Mouse (Mus musculus) hindbrain, embryonic 10.5 days (tissue): Measurements from ENCODE around the gene Tmtc1. TPM values are rescaled to one million over a fixed set of nuclear protein-coding genes. Genes with fewer than 3 reads are reported as not detected.

Experiments used
- DNase-seq: peaks from one replicate; pipeline ENCODE4 v3.0.0-alpha.2; 2017; ENCODE audit warnings: low spot score
- H3K27ac ChIP-seq: fragments of 300-500 bp; sonication (generic); 2 replicates; pipeline ENCODE4 v1.5.1; 2016; ENCODE audit warnings: mild to moderate bottlenecking, moderate library complexity
- H3K27me3 ChIP-seq: fragments of 300-500 bp; sonication (generic); 2 replicates; pipeline ENCODE4 v1.6.1; 2016; ENCODE audit warnings: mild to moderate bottlenecking; ENCODE audit not compliant: poor library complexity, insufficient read depth, severe bottlenecking
- H3K36me3 ChIP-seq: fragments of 300-500 bp; sonication (generic); 2 replicates; pipeline ENCODE4 v1.6.1; 2016; ENCODE audit warnings: mild to moderate bottlenecking, moderate library complexity
- H3K4me1 ChIP-seq: fragments of 300-500 bp; sonication (generic); replicated peaks from 2 replicates; pipeline ENCODE4 v1.6.1; 2016; ENCODE audit warnings: mild to moderate bottlenecking
- H3K4me3 ChIP-seq: fragments of 300-500 bp; sonication (generic); 2 replicates; pipeline ENCODE4 v1.5.1; 2016; ENCODE audit warnings: mild to moderate bottlenecking, moderate library complexity
- H3K9me3 ChIP-seq: fragments of 300-500 bp; sonication (generic); 2 replicates; pipeline ENCODE4 v1.6.1; 2016; ENCODE audit warnings: mild to moderate bottlenecking, moderate library complexity
- WGBS: fragments of 180-500 bp; shearing (Covaris S2); methylation state at CpG from one replicate; pipeline ENCODE4 v1.1.7; 2016; 5-methylcytosine and 5-hydroxymethylcytosine counted together
- polyA plus RNA-seq: library from polyadenylated mRNA; unstranded; fragments of >200 nt; fragmentation: Nextera tagmentation; extraction: Ambion mirVana; gene quantifications from 2 replicates; pipeline ENCODE4 v1.2.1, GENCODE M21; 2016

Tmtc1 gene
- polyA plus RNA-seq, 1 experiment from 2014 or later = 1.3 TPM

- 0 out of 2 replicates have a peak, but pooled peaks cover 3% of the 10 kb centered on the region for H3K4me1 ChIP-seq
- no peak overlapping the region for H3K27ac ChIP-seq
- no peak overlapping the region for H3K4me3 ChIP-seq
- no peak for DNase-seq
- 87% methylated on average over 2 of the region's 2 CpGs for WGBS
- H3K27me3 ChIP-seq = no peaks in the 10 kb centered on the region
- no peaks in the 10 kb centered on the region for H3K36me3 ChIP-seq
- no peaks in the 10 kb centered on the region for H3K9me3 ChIP-seq
These were observed 37.2 kb downstream of the Tmtc1 start for GRCm38 (mm10) chr6:148406792-148407490.

- Histone ChIP-seq H3K4me1 (0 out of 2 replicates have a peak, but pooled peaks cover 3% of the 10 kb centered on the region), H3K9me3 (no peaks in the 10 kb centered on the region), H3K36me3 (no peaks in the 10 kb centered on the region), H3K27ac (no peak overlapping the region), H3K27me3 (no peaks in the 10 kb centered on the region), H3K4me3 (no peak overlapping the region)
- WGBS = 86% methylated on average over 2 of the region's 2 CpGs
- DNase-seq = no peak
These were observed 38.6 kb downstream of the Tmtc1 start for GRCm38 (mm10) chr6:148405599-148405998.

DNA sequence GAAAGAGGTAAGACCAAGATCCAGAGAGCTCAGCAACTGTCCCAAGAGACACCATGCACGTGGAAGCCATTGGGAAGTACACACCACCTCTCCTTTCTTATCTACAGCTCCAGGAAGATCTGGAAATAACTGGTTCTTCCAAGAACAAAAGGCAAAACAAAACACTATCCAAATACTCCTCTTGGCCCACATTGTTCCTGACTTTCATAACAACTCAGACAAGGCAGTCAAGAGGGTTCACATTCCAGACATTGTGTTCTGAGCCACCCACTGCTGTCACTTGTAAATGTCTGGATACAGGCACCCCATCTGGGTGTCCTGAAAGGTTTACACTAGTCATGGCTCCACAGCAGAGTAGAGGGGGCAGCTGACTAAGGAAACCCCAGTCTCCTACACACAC is 39.7 kb downstream of the Tmtc1 start:
- no peak overlapping the region for H3K27ac ChIP-seq
- no peak for DNase-seq
- H3K36me3 ChIP-seq = no peaks in the 10 kb centered on the region
- H3K27me3 ChIP-seq = no peaks in the 10 kb centered on the region
- WGBS = 31% methylated on average over 1 of the region's 1 CpGs
- H3K9me3 ChIP-seq = no peaks in the 10 kb centered on the region
- H3K4me3 ChIP-seq = no peak overlapping the region
- H3K4me1 ChIP-seq = 0 out of 2 replicates have a peak, but pooled peaks cover 3% of the 10 kb centered on the region

DNA sequence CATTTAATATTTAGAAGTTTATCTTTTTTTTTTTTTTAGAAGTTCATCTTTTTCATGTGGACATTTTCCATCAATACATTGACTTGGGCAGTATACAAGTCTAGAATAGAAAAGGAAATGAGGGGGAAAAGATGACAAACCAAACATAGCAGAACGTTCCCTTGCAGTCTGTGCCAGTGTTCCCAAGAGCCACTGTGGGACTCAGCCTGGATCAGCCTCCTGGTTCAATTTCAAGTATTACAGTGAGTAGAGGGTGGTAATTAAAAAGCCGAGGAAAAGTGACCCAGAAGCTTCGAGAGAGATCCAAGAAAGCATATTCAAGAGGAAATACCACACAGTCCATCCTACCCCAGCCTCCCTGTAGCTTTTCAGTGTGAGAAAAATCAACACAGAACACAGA is 40.4 kb downstream of the Tmtc1 start:
- H3K9me3 ChIP-seq = no peaks in the 10 kb centered on the region
- H3K27ac ChIP-seq = no peak overlapping the region
- no peaks in the 10 kb centered on the region for H3K36me3 ChIP-seq
- H3K4me3 ChIP-seq = no peak overlapping the region
- 81% methylated on average over 3 of the region's 3 CpGs for WGBS
- H3K4me1 ChIP-seq = 0 out of 2 replicates have a peak, but pooled peaks cover 3% of the 10 kb centered on the region
- no peaks in the 10 kb centered on the region for H3K27me3 ChIP-seq
- no peak for DNase-seq

GRCm38 (mm10) chr6:148401031-148401430 is 43.2 kb downstream of the Tmtc1 start:
- H3K27me3 ChIP-seq = no peaks in the 10 kb centered on the region
- no peak overlapping the region for H3K4me3 ChIP-seq
- H3K27ac ChIP-seq = no peak overlapping the region
- DNase-seq = no peak
- WGBS = 89% methylated on average over 6 of the region's 6 CpGs
- no peaks in the 10 kb centered on the region for H3K9me3 ChIP-seq
- H3K36me3 ChIP-seq = no peaks in the 10 kb centered on the region
- 0 out of 2 replicates have a peak, but pooled peaks cover 7% of the 10 kb centered on the region for H3K4me1 ChIP-seq

- DNase-seq = no peak
- no peaks in the 10 kb centered on the region for H3K9me3 ChIP-seq
- H3K27ac ChIP-seq = no peak overlapping the region
- 88% methylated on average over 2 of the region's 2 CpGs for WGBS
- H3K36me3 ChIP-seq = no peaks in the 10 kb centered on the region
- no peaks in the 10 kb centered on the region for H3K27me3 ChIP-seq
- no peak overlapping the region for H3K4me3 ChIP-seq
- 0 out of 2 replicates have a peak, but pooled peaks cover 5% of the 10 kb centered on the region for H3K4me1 ChIP-seq
These were observed 44.6 kb downstream of the Tmtc1 start for GRCm38 (mm10) chr6:148399541-148399940.

DNA sequence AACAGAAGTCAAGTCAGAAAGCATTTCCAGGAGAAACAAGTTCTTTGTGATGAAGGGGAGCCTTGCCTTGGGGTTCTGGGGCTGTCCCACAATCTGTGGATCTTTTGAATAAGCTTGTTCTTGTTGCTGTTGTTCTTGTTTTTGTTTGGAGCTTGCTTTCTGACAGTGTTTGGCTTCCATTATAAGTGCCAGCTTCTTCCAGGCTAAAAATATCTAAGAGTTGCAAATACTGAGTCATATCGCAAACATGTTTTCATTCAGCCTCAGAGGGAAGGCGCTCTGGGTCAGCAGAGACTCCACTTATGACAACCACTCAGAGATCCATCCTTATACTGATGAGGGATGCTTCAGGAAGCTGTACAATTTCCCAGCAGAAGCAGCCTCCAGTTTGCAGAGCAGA is 45.3 kb downstream of the Tmtc1 start:
- Histone ChIP-seq H3K4me3 (no peak overlapping the region), H3K36me3 (no peaks in the 10 kb centered on the region), H3K27ac (no peak overlapping the region), H3K4me1 (0 out of 2 replicates have a peak, but pooled peaks cover 4% of the 10 kb centered on the region), H3K27me3 (no peaks in the 10 kb centered on the region), H3K9me3 (no peaks in the 10 kb centered on the region)
- 91% methylated on average over 2 of the region's 2 CpGs for WGBS
- DNase-seq = no peak

DNA sequence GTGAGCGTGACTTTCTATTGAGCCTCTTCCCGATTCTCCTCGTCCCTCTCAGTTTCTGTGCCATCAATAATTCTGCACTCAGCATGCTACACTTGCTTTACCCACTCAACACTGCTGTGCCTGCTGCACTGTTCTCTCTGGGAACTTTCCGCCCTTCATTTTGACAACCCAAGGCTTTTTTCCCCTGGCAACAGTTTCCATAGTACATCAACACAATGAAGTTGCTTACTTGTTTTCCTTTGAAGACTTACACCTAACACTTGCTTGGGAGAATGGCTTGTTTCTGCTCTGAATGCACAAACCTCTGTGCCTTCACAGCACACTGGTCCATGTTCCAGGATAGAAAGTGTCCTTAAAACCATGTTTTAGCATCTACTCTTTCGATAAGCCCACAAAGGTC is 46.9 kb downstream of the Tmtc1 start:
- no peaks in the 10 kb centered on the region for H3K27me3 ChIP-seq
- no peak for DNase-seq
- 77% methylated on average over 5 of the region's 5 CpGs for WGBS
- H3K4me1 ChIP-seq = peaks cover 13% of the 10 kb centered on the region
- no peaks in the 10 kb centered on the region for H3K36me3 ChIP-seq
- no peaks in the 10 kb centered on the region for H3K9me3 ChIP-seq
- H3K27ac ChIP-seq = no peak overlapping the region
- no peak overlapping the region for H3K4me3 ChIP-seq

DNA sequence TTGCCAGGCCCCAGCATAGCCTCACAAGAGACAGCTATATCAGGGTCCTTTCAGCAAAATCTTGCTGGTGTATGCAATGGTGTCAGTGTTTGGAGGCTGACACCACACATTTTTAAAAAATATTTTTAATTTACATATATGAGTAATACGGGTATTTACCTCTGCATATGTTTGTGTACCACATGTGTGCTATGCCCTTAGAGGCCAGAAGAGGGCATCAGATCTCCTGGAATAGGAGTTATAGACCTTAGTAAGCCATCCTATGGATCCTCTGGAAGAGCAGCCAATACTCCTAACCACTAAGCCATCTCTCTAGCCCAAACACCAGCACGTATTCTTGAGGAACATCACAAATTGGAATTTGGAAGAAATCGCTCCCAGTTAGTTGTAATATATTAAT is 48.9 kb downstream of the Tmtc1 start:
- peaks cover 21% of the 10 kb centered on the region for H3K4me1 ChIP-seq
- DNase-seq = no peak
- no peak overlapping the region for H3K4me3 ChIP-seq
- no peaks in the 10 kb centered on the region for H3K9me3 ChIP-seq
- 91% methylated on average over 3 of the region's 3 CpGs for WGBS
- no peaks in the 10 kb centered on the region for H3K36me3 ChIP-seq
- no peak overlapping the region for H3K27ac ChIP-seq
- no peaks in the 10 kb centered on the region for H3K27me3 ChIP-seq

DNA sequence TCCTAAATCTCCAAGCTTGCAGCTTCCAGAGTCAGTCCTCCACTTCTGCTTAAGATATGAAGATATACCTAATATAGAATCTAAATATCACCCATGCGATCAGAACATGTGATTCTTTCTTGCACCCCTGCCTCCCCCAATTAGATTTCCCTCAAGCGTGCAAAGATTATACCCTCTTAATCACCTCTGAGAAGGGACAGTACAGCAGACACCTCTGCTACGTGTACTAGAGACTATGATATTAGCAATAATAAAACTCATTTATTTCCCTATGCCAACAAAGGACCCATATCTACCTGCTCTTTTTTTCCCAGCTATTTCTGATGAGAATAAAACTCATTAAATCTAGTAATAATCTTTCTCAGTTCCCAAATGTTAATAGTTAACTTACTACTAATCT is 49.9 kb downstream of the Tmtc1 start:
- no peaks in the 10 kb centered on the region for H3K9me3 ChIP-seq
- H3K4me1 ChIP-seq = peaks cover 21% of the 10 kb centered on the region
- H3K4me3 ChIP-seq = no peak overlapping the region
- WGBS = 89% methylated on average over 3 of the region's 3 CpGs
- H3K27ac ChIP-seq = no peak overlapping the region
- DNase-seq = no peak
- no peaks in the 10 kb centered on the region for H3K36me3 ChIP-seq
- no peaks in the 10 kb centered on the region for H3K27me3 ChIP-seq

DNA sequence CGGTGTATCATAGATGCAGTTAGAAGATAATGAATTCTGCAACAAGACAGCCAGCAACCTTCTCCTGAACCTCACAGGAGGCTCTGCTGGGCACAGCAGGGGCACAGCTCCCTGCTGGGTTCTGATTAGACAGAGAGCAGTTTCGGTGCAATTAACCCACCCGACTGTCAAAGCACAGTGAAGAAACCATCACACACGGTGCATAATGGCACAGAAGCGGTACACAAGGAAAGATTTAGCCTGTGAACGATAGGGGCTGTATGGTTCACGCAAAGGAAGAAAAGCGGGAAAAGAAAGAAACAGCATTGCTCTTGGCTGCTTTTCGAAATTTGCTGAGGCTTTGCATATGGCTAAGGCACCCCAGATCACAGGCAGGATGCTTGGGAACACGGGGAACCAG is 52.0 kb downstream of the Tmtc1 start:
- peak; percentile 20 for DNase-seq
- H3K4me1 ChIP-seq = peaks cover 17% of the 10 kb centered on the region
- WGBS = 37% methylated on average over 10 of the region's 10 CpGs
- peak overlapping the region; percentile 66 for H3K27ac ChIP-seq
- no peaks in the 10 kb centered on the region for H3K36me3 ChIP-seq
- no peaks in the 10 kb centered on the region for H3K9me3 ChIP-seq
- H3K27me3 ChIP-seq = no peaks in the 10 kb centered on the region
- H3K4me3 ChIP-seq = no peak overlapping the region

GRCm38 (mm10) chr6:148391286-148391685 is 52.9 kb downstream of the Tmtc1 start:
- no peaks in the 10 kb centered on the region for H3K36me3 ChIP-seq
- no peak for DNase-seq
- H3K27ac ChIP-seq = no peak overlapping the region
- H3K4me3 ChIP-seq = no peak overlapping the region
- WGBS = 82% methylated on average over 7 of the region's 7 CpGs
- H3K27me3 ChIP-seq = no peaks in the 10 kb centered on the region
- no peaks in the 10 kb centered on the region for H3K9me3 ChIP-seq
- peaks cover 17% of the 10 kb centered on the region for H3K4me1 ChIP-seq

GRCm38 (mm10) chr6:148390630-148391276 is 53.4 kb downstream of the Tmtc1 start:
- WGBS = 74% methylated on average over 4 of the region's 4 CpGs

More at GRCm38 (mm10) chr6:148390630-148391276, 53.4 kb downstream of the Tmtc1 start:
- Histone ChIP-seq H3K4me1 (peaks cover 17% of the 10 kb centered on the region), H3K27ac (no peak overlapping the region), H3K4me3 (no peak overlapping the region), H3K27me3 (no peaks in the 10 kb centered on the region), H3K36me3 (no peaks in the 10 kb centered on the region), H3K9me3 (no peaks in the 10 kb centered on the region)
- DNase-seq = no peak
